Mouse (Mus musculus) hindbrain, embryonic 11.5 days (tissue): ENCODE data around the gene Cd209g. TPM values are rescaled to one million over a fixed set of nuclear protein-coding genes. Genes with fewer than 3 reads are reported as not detected.

Source experiments
- polyA plus RNA-seq: library from polyadenylated mRNA; unstranded; fragments of >200 nt; fragmentation: Nextera tagmentation; extraction: Ambion mirVana; gene quantifications from 2 replicates; pipeline ENCODE4 v1.2.1, GENCODE M21; 2014

The Cd209g gene
- polyA plus RNA-seq, 1 experiment from 2014 or later = not detected

Other genes starting within 250 kb of the Cd209g start
- not detected in 2 replicates for gene Cd209b, start 207.3 kb upstream of the Cd209g start, polyA plus RNA-seq
- 0.80 and 0.91 TPM in 2 replicates for gene Cd209c, start 179.4 kb upstream of the Cd209g start, polyA plus RNA-seq
- not detected in 2 replicates for gene Cd209f, start 28.3 kb upstream of the Cd209g start, polyA plus RNA-seq
- 28.1 and 33.5 TPM in 2 replicates for gene Evi5l, start 32.5 kb downstream of the Cd209g start, polyA plus RNA-seq
- 29.0 and 33.5 TPM in 2 replicates for gene Prr36, start 83.4 kb downstream of the Cd209g start, polyA plus RNA-seq
- gene Lrrc8e, start 92.7 kb downstream of the Cd209g start, polyA plus RNA-seq = 0.06 TPM in 1 of 2 replicates, not detected in the other
- 20.4 and 22.4 TPM in 2 replicates for gene Map2k7, start 104.6 kb downstream of the Cd209g start, polyA plus RNA-seq
- gene Gm49320, start 104.8 kb downstream of the Cd209g start, polyA plus RNA-seq = 0.81 and 1.2 TPM in 2 replicates
- gene Tgfbr3l, start 114.1 kb downstream of the Cd209g start, polyA plus RNA-seq = 1.7 and 2.1 TPM in 2 replicates
- 58.8 and 61.1 TPM in 2 replicates for gene Snapc2, start 119.0 kb downstream of the Cd209g start, polyA plus RNA-seq
- 123 and 136 TPM in 2 replicates for gene Ctxn1, start 125.2 kb downstream of the Cd209g start, polyA plus RNA-seq
- 59.6 and 59.7 TPM in 2 replicates for gene Timm44, start 141.8 kb downstream of the Cd209g start, polyA plus RNA-seq
- gene Ccl25, start 191.1 kb downstream of the Cd209g start, polyA plus RNA-seq = 19.4 and 21.9 TPM in 2 replicates
- gene Elavl1, start 191.3 kb downstream of the Cd209g start, polyA plus RNA-seq = 313 and 314 TPM in 2 replicates